Mouse (Mus musculus) stomach, postnatal 0 days (tissue): ENCODE data around the gene Ttc23. TPM values are rescaled to one million over a fixed set of nuclear protein-coding genes. Genes with fewer than 3 reads are reported as not detected.
A peak's percentile ranks its signal among the peaks of the same experiment; 100 is the strongest.

ENCODE experiments used
- ATAC-seq: fragments of 200-750 bp; cut with Nextera tagmentation; 2 replicates; pipeline ENCODE4 v1.8.0; 2017; ENCODE audit not compliant: low FRiP score, low TSS enrichment
- DNase-seq: peaks from one replicate; pipeline ENCODE4 v3.0.0-alpha.2; 2016; ENCODE audit warnings: low spot score
- H3K27ac ChIP-seq: fragments of 300-500 bp; sonication (generic); replicated peaks from 2 replicates; pipeline ENCODE4 v1.5.1; 2014; ENCODE audit warnings: mild to moderate bottlenecking, control low read depth
- H3K27me3 ChIP-seq: fragments of 300-500 bp; sonication (generic); 2 replicates; pipeline ENCODE4 v1.6.1; 2014; ENCODE audit warnings: low read length; ENCODE audit not compliant: control insufficient read depth, insufficient read depth
- H3K36me3 ChIP-seq: fragments of 300-500 bp; sonication (generic); 2 replicates; pipeline ENCODE4 v1.6.1; 2014; ENCODE audit warnings: low read length, mixed read lengths; ENCODE audit not compliant: control insufficient read depth, insufficient read depth
- H3K4me1 ChIP-seq: fragments of 300-500 bp; sonication (generic); replicated peaks from 2 replicates; pipeline ENCODE4 v1.6.1; 2014; ENCODE audit warnings: antibody characterized with exemption; ENCODE audit not compliant: control insufficient read depth, insufficient read depth
- H3K4me2 ChIP-seq: fragments of 300-500 bp; sonication (generic); replicated peaks from 2 replicates; pipeline ENCODE4 v1.6.1; 2014; ENCODE audit warnings: low read depth, mild to moderate bottlenecking, control low read depth, moderate library complexity
- H3K4me3 ChIP-seq: fragments of 300-500 bp; sonication (generic); 2 replicates; pipeline ENCODE4 v1.5.1; 2014; ENCODE audit warnings: low read depth, low read length, control low read depth
- H3K9ac ChIP-seq: fragments of 300-500 bp; sonication (generic); 2 replicates; pipeline ENCODE4 v1.6.1; 2014; ENCODE audit warnings: mild to moderate bottlenecking, low read length, control low read depth, mixed read lengths
- H3K9me3 ChIP-seq: fragments of 300-500 bp; sonication (generic); 2 replicates; pipeline ENCODE4 v1.6.1; 2016; ENCODE audit warnings: low read length; ENCODE audit not compliant: control insufficient read depth
- CTCF ChIP-seq: IDR thresholded peaks from 2 replicates; pipeline ENCODE4 v1.5.1; 2016; ENCODE audit warnings: antibody characterized with exemption, low read depth, mild to moderate bottlenecking, moderate library complexity
- EP300 ChIP-seq: optimal IDR thresholded peaks from 2 replicates; pipeline ENCODE3; 2016; ENCODE audit warnings: antibody characterized with exemption
- WGBS: fragments of 180-500 bp; shearing (Covaris S2); extraction: QIAGEN DNeasy Blood & Tissue Kit; methylation state at CpG from one replicate; pipeline ENCODE4 v1.1.7; 2014; 5-methylcytosine and 5-hydroxymethylcytosine counted together
- polyA plus RNA-seq: library from polyadenylated mRNA; unstranded; fragments of >200 nt; fragmentation: Nextera tagmentation; extraction: Ambion mirVana; gene quantifications from 2 replicates; pipeline ENCODE4 v1.2.1, GENCODE M21; 2015

The Ttc23 gene
- polyA plus RNA-seq, 1 experiment from 2014 or later, result 12.6 TPM

DNA sequence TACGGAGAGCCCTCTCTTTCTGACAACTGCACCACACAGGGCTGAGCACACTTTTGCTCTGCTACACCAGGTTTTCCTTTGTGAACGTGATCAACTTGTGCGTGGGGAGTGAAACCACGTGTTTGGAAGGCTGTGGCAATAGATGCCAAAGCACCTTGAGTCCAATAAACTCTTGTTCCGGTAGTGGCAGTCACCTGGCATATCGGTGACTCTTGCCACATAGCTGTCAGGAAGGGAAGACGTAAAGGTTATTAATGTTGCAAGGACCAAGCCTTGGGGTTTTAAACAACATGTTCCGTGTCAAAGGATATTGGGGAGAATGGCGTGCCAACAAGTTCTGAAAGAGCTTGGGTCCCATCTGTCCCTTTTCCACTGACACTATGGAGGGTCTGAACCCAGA is 125.0 kb downstream of the Ttc23 start:
- no peaks in the 10 kb centered on the region for H3K36me3 ChIP-seq
- ATAC-seq (no peak), DNase-seq (no peak)
- H3K27me3 ChIP-seq, result no peaks in the 10 kb centered on the region
- no peaks in the 10 kb centered on the region for H3K9me3 ChIP-seq
- H3K4me2 ChIP-seq, result no peak overlapping the region
- no peak for TF ChIP-seq CTCF
- no peak for TF ChIP-seq EP300
- no peak overlapping the region for H3K9ac ChIP-seq
- H3K4me3 ChIP-seq, result no peak overlapping the region
- no peak overlapping the region for H3K27ac ChIP-seq
- WGBS, result 83% methylated on average over 9 of the region's 9 CpGs
- H3K4me1 ChIP-seq, result no peaks in the 10 kb centered on the region

DNA sequence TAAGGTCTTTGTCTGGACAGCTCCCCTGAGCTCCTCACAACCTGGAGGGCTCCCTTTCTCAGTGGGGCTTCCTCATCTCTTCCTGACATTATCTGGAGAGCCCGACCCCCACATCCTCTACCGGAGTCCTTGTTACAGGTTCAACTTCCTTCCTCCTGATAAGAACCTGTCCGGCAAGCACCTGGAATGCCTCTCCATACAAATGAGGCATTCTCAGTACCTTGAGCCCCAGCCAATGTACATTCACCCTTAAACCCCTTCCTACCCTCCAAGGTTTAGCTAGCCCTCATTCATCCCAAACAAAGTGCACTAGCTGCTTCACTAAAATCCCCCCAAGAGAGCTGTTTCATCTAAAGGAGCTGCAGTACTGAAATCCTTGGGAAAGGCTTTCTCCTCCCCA is 128.4 kb downstream of the Ttc23 start:
- Histone ChIP-seq H3K4me2 (no peak overlapping the region), H3K36me3 (no peaks in the 10 kb centered on the region), H3K27me3 (no peaks in the 10 kb centered on the region), H3K9ac (no peak overlapping the region), H3K27ac (no peak overlapping the region), H3K9me3 (no peaks in the 10 kb centered on the region), H3K4me1 (no peaks in the 10 kb centered on the region), H3K4me3 (no peak overlapping the region)
- DNase-seq (no peak), ATAC-seq (peak; percentile 18; the same call in 1 of the 2 replicates)
- TF ChIP-seq CTCF, result no peak
- TF ChIP-seq EP300, result no peak
- 46% methylated on average over 3 of the region's 3 CpGs for WGBS

DNA sequence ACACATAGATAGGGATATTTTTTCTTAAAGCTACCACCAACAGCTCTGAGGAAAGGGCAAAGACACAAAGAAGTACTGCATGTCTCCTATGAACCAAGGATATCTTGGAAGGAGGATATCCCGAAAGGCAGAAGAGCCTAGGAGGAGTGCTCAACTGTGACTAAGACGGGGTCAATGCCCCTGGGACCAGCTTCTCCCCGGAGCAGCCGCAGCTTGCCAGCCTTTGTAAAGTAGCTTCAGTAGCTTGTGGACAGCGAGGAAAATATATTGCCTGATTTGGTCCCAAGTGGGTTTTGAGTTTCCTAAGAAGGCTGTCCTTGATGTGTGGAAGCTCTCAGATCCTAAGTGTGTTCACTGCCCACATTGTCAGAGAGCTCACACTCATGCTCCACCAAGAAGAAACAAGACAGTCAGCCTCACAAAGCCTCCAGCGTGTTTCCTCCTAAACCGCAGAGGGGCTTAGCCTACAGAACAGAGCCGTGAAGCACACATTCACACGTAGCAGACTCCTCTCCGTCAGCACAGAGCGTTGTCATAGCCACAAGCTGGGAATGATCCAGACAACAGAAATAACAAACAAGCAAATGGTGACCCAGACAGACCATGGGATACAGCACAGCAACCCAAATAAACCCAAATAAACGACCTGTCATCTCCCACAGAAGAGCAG is 129.6 kb downstream of the Ttc23 start:
- TF ChIP-seq CTCF, result no peak
- no peak for TF ChIP-seq EP300
- H3K4me1 ChIP-seq, result no peaks in the 10 kb centered on the region
- 0 out of 2 replicates have a peak overlapping the region, but pooled peaks have one; percentile 11 for H3K4me2 ChIP-seq
- H3K36me3 ChIP-seq, result no peaks in the 10 kb centered on the region
- no peak overlapping the region for H3K9ac ChIP-seq
- no peak for ATAC-seq
- no peak overlapping the region for H3K4me3 ChIP-seq
- WGBS, result 50% methylated on average over 12 of the region's 12 CpGs
- H3K27ac ChIP-seq, result no peak overlapping the region
- H3K27me3 ChIP-seq, result no peaks in the 10 kb centered on the region
- DNase-seq, result no peak
- H3K9me3 ChIP-seq, result no peaks in the 10 kb centered on the region

DNA sequence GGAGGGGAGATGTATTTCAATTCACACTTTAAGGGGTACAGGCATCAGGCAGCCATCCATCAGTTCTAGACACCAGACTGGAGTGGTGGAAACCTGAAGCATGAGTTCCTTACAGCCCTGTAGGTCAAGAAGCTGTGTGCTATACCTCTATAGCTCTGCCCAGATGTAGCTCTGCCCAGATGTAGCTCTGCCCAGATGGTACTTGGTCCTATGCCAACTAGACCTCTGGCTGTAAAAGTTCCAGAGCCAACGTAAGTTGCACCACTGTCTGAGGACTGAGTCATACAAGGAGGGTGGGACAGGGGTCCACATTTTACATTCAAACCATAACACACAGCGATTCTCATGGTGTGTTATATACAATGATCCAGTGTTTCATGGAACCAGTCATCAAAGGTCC is 140.7 kb downstream of the Ttc23 start:
- Histone ChIP-seq H3K36me3 (no peaks in the 10 kb centered on the region), H3K4me1 (no peaks in the 10 kb centered on the region), H3K9ac (no peak overlapping the region), H3K4me3 (no peak overlapping the region), H3K27me3 (no peaks in the 10 kb centered on the region), H3K27ac (no peak overlapping the region), H3K9me3 (no peaks in the 10 kb centered on the region), H3K4me2 (no peak overlapping the region)
- TF ChIP-seq EP300, result no peak
- TF ChIP-seq CTCF, result no peak
- DNase-seq (no peak), ATAC-seq (no peak)
- 57% methylated on average over 2 of the region's 2 CpGs for WGBS

DNA sequence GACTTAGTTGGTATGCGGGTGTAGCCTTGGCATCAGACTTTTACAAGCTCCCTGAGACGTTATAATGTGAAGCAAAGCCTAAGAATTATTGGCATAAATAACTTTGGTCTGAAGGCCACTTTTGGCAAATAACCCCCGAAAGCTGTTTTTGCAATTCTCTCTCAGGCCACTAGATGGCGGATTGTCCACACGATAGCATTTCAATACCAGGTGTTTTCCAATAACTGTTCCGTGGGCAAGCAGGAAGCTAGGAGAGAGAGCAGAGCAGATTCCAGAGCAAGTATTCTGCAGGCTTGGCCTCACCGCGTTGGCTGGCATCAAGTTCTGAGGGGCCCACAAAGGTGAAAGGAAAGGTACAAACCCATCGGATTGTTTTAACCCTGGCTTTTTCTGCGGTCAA is 141.5 kb downstream of the Ttc23 start:
- 10% methylated on average over 10 of the region's 10 CpGs for WGBS
- peak; percentile 73 for ATAC-seq
- Histone ChIP-seq H3K4me1 (no peaks in the 10 kb centered on the region), H3K9me3 (no peaks in the 10 kb centered on the region), H3K9ac (no peak overlapping the region), H3K27me3 (no peaks in the 10 kb centered on the region), H3K36me3 (no peaks in the 10 kb centered on the region), H3K4me3 (no peak overlapping the region), H3K27ac (no peak overlapping the region), H3K4me2 (no peak overlapping the region; the same call in 1 of the 2 replicates)
- TF ChIP-seq EP300 (no peak), CTCF (peak; percentile 96)
- DNase-seq, result peak; percentile 75

DNA sequence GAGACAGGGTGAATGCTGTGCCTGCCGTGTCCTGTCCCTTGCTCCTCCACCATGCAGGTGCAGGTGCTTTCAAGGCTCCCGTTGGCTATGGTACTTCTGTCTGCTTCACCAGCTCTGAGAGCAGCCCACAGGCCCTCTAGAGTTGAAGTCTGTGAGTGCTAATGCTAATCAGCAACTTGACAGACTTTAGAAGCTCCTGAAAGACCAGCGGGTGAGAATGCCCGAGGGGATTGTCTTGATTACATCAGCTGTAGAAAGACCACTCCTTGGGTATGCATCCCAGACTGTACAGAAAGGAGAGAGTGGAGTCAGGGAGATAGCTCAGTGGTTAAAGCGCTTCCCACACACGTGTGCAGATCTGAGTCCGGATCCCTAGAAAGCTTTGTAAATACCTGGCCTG is 144.0 kb downstream of the Ttc23 start:
- TF ChIP-seq CTCF (no peak), EP300 (no peak)
- Histone ChIP-seq H3K36me3 (no peaks in the 10 kb centered on the region), H3K4me1 (no peaks in the 10 kb centered on the region), H3K4me3 (no peak overlapping the region), H3K27ac (no peak overlapping the region), H3K9ac (no peak overlapping the region), H3K9me3 (no peaks in the 10 kb centered on the region), H3K4me2 (no peak overlapping the region), H3K27me3 (no peaks in the 10 kb centered on the region)
- WGBS, result 59% methylated on average over 7 of the region's 7 CpGs
- DNase-seq, result no peak
- no peak for ATAC-seq
